Mouse (Mus musculus) embryonic facial prominence, embryonic 13.5 days (tissue): ENCODE data around the gene Tbx19. TPM values are rescaled to one million over a fixed set of nuclear protein-coding genes. Genes with fewer than 3 reads are reported as not detected.

Source experiments
- polyA plus RNA-seq: library from polyadenylated mRNA; unstranded; fragments of >200 nt; fragmentation: Nextera tagmentation; extraction: Ambion mirVana; gene quantifications from 2 replicates; pipeline ENCODE4 v1.2.1, GENCODE M21; 2015

The Tbx19 gene
- polyA plus RNA-seq, 1 experiment from 2014 or later: not detected

Other genes starting within 250 kb of the Tbx19 start
- not detected in 2 replicates for gene Xcl1, start 225.2 kb downstream of the Tbx19 start, polyA plus RNA-seq
- gene Sft2d2, start 33.7 kb upstream of the Tbx19 start, polyA plus RNA-seq: 11.3 and 15.9 TPM in 2 replicates
- 112 TPM in 2 replicates for gene Tiprl, start 76.2 kb upstream of the Tbx19 start, polyA plus RNA-seq
- 1.9 and 2.1 TPM in 2 replicates for gene Gpr161, start 135.0 kb upstream of the Tbx19 start, polyA plus RNA-seq